Mouse (Mus musculus) bone marrow macrophage, adult 2 months (primary cell): ENCODE results near the gene Sub1.

Experiments
- CTCF ChIP-seq: IDR thresholded peaks from 2 replicates; pipeline ENCODE4 v1.5.1; 2012; ENCODE audit warnings: low read depth, mild to moderate bottlenecking, low read length, moderate library complexity
- POLR2A ChIP-seq: IDR thresholded peaks from 2 replicates; pipeline ENCODE4 v1.6.1; 2012; ENCODE audit warnings: mild to moderate bottlenecking, low read depth, low read length, borderline replicate concordance

GRCm38 (mm10) chr15:12039256-12039655 is 42.5 kb upstream of the Sub1 start:
- no peak for TF ChIP-seq CTCF
- no peak for TF ChIP-seq POLR2A
